Mouse (Mus musculus) midbrain, embryonic 12.5 days (tissue): ENCODE data around the gene Vps8. TPM values are rescaled to one million over a fixed set of nuclear protein-coding genes. Genes with fewer than 3 reads are reported as not detected.

Experiments
- ATAC-seq: fragments of 200-750 bp; cut with Nextera tagmentation; 2 replicates; pipeline ENCODE4 v1.8.0; 2017; ENCODE audit warnings: low read depth, moderate TSS enrichment, moderate library complexity; ENCODE audit not compliant: low FRiP score
- H3K27ac ChIP-seq: fragments of 300-500 bp; sonication (generic); replicated peaks from 2 replicates; pipeline ENCODE4 v1.5.1; 2016; ENCODE audit warnings: mild to moderate bottlenecking
- H3K27me3 ChIP-seq: fragments of 300-500 bp; sonication (generic); 2 replicates; pipeline ENCODE4 v1.6.1; 2016; ENCODE audit warnings: mild to moderate bottlenecking
- H3K36me3 ChIP-seq: fragments of 300-500 bp; sonication (generic); 2 replicates; pipeline ENCODE4 v1.6.1; 2016
- H3K4me1 ChIP-seq: fragments of 300-500 bp; sonication (generic); 2 replicates; pipeline ENCODE4 v1.6.1; 2016
- H3K4me2 ChIP-seq: fragments of 300-500 bp; sonication (generic); replicated peaks from 2 replicates; pipeline ENCODE4 v1.6.1; 2016; ENCODE audit warnings: mild to moderate bottlenecking, moderate library complexity
- H3K4me3 ChIP-seq: fragments of 300-500 bp; sonication (generic); 2 replicates; pipeline ENCODE4 v1.5.1; 2016; ENCODE audit warnings: mild to moderate bottlenecking
- H3K9ac ChIP-seq: fragments of 300-500 bp; sonication (generic); replicated peaks from 2 replicates; pipeline ENCODE4 v1.6.1; 2016; ENCODE audit warnings: mild to moderate bottlenecking, moderate library complexity
- H3K9me3 ChIP-seq: fragments of 300-500 bp; sonication (generic); 2 replicates; pipeline ENCODE4 v1.6.1; 2016; ENCODE audit warnings: mild to moderate bottlenecking
- WGBS: fragments of 180-500 bp; shearing (Covaris S2); methylation state at CpG from one replicate; pipeline ENCODE4 v1.1.7; 2016; 5-methylcytosine and 5-hydroxymethylcytosine counted together
- polyA plus RNA-seq: library from polyadenylated mRNA; unstranded; fragments of >200 nt; fragmentation: Nextera tagmentation; extraction: Ambion mirVana; gene quantifications from 2 replicates; pipeline ENCODE4 v1.2.1, GENCODE M21; 2016

Gene Vps8
- 32.5 and 33.3 TPM in 2 replicates for polyA plus RNA-seq

GRCm38 (mm10) chr16:21422645-21423545 is at the start of gene Vps8:
TSS of gene Vps8 (plus strand) at chr16:21423118.
- Histone ChIP-seq H3K4me1 (peaks cover 7% of the 10 kb centered on the region; the same call in 1 of the 2 replicates), H3K4me3 (peak within 1 kb of the TSS; percentile 71), H3K27me3 (no peaks in the 10 kb centered on the region), H3K27ac (peak within 1 kb of the TSS; percentile 39), H3K4me2 (peak within 1 kb of the TSS; percentile 76), H3K36me3 (no peaks in the 10 kb centered on the region), H3K9me3 (no peaks in the 10 kb centered on the region), H3K9ac (peak within 1 kb of the TSS; percentile 85)
- WGBS, result under 1% methylated on average over 71 of the region's 71 CpGs
- ATAC-seq, result peak; percentile 97

GRCm38 (mm10) chr16:21373316-21373960 is 49.5 kb upstream of the Vps8 start:
- no peak overlapping the region for H3K27ac ChIP-seq
- WGBS, result 67% methylated on average over 7 of the region's 7 CpGs
- no peaks in the 10 kb centered on the region for H3K36me3 ChIP-seq
- no peak for ATAC-seq
- peaks cover 8% of the 10 kb centered on the region for H3K27me3 ChIP-seq
- no peak overlapping the region for H3K9ac ChIP-seq
- H3K9me3 ChIP-seq, result no peaks in the 10 kb centered on the region
- H3K4me2 ChIP-seq, result no peak overlapping the region
- peaks cover 11% of the 10 kb centered on the region; the same call in 1 of the 2 replicates for H3K4me1 ChIP-seq
- no peak overlapping the region for H3K4me3 ChIP-seq

- ATAC-seq, result no peak
- 97% methylated on average over 4 of the region's 6 CpGs for WGBS
- peaks cover 11% of the 10 kb centered on the region; the same call in 1 of the 2 replicates for H3K4me1 ChIP-seq
These were observed 48.9 kb upstream of the Vps8 start for GRCm38 (mm10) chr16:21374067-21374466.

GRCm38 (mm10) chr16:21375147-21375546 is 47.8 kb upstream of the Vps8 start:
- WGBS, result 80% methylated on average over 8 of the region's 8 CpGs
- no peak overlapping the region for H3K4me2 ChIP-seq
- H3K27ac ChIP-seq, result no peak overlapping the region
- H3K9me3 ChIP-seq, result no peaks in the 10 kb centered on the region
- no peak overlapping the region for H3K4me3 ChIP-seq
- H3K4me1 ChIP-seq, result peaks cover 11% of the 10 kb centered on the region; the same call in 1 of the 2 replicates
- no peaks in the 10 kb centered on the region for H3K36me3 ChIP-seq
- H3K27me3 ChIP-seq, result peaks cover 19% of the 10 kb centered on the region
- no peak overlapping the region for H3K9ac ChIP-seq
- ATAC-seq, result no peak

More at GRCm38 (mm10) chr16:21374067-21374466, 48.9 kb upstream of the Vps8 start:
- no peaks in the 10 kb centered on the region for H3K36me3 ChIP-seq
- H3K4me2 ChIP-seq, result no peak overlapping the region
- no peaks in the 10 kb centered on the region for H3K9me3 ChIP-seq
- no peak overlapping the region for H3K4me3 ChIP-seq
- H3K27ac ChIP-seq, result no peak overlapping the region
- H3K27me3 ChIP-seq, result peaks cover 13% of the 10 kb centered on the region
- H3K9ac ChIP-seq, result no peak overlapping the region

GRCm38 (mm10) chr16:21376316-21376715 is 46.6 kb upstream of the Vps8 start:
- H3K36me3 ChIP-seq, result no peaks in the 10 kb centered on the region
- 87% methylated on average over 8 of the region's 8 CpGs for WGBS
- H3K9ac ChIP-seq, result no peak overlapping the region
- ATAC-seq, result no peak
- peaks cover 11% of the 10 kb centered on the region; the same call in 1 of the 2 replicates for H3K4me1 ChIP-seq
- H3K4me3 ChIP-seq, result no peak overlapping the region
- H3K27me3 ChIP-seq, result peaks cover 25% of the 10 kb centered on the region
- no peak overlapping the region for H3K27ac ChIP-seq
- H3K9me3 ChIP-seq, result no peaks in the 10 kb centered on the region
- no peak overlapping the region for H3K4me2 ChIP-seq

- no peak overlapping the region for H3K9ac ChIP-seq
- H3K4me3 ChIP-seq, result no peak overlapping the region
- 0 out of 2 replicates have a peak, but pooled peaks have one; percentile 16 for ATAC-seq
- H3K27ac ChIP-seq, result no peak overlapping the region
- H3K9me3 ChIP-seq, result no peaks in the 10 kb centered on the region
- H3K27me3 ChIP-seq, result peaks cover 25% of the 10 kb centered on the region
- 33% methylated on average over 7 of the region's 7 CpGs for WGBS
- H3K4me2 ChIP-seq, result no peak overlapping the region
- no peaks in the 10 kb centered on the region for H3K36me3 ChIP-seq
- H3K4me1 ChIP-seq, result peaks cover 11% of the 10 kb centered on the region; the same call in 1 of the 2 replicates
These were observed 45.8 kb upstream of the Vps8 start for GRCm38 (mm10) chr16:21376949-21377604.

GRCm38 (mm10) chr16:21377605-21377968 is 45.3 kb upstream of the Vps8 start:
- Histone ChIP-seq H3K9me3 (no peaks in the 10 kb centered on the region), H3K36me3 (no peaks in the 10 kb centered on the region), H3K9ac (no peak overlapping the region), H3K4me3 (no peak overlapping the region), H3K27me3 (peaks cover 25% of the 10 kb centered on the region), H3K4me2 (no peak overlapping the region), H3K27ac (no peak overlapping the region), H3K4me1 (peaks cover 12% of the 10 kb centered on the region; the same call in 1 of the 2 replicates)
- 0 out of 2 replicates have a peak, but pooled peaks have one; percentile 49 for ATAC-seq
- 35% methylated on average over 4 of the region's 4 CpGs for WGBS

- no peaks in the 10 kb centered on the region for H3K9me3 ChIP-seq
- no peak overlapping the region for H3K27ac ChIP-seq
- no peak for ATAC-seq
- peaks cover 29% of the 10 kb centered on the region for H3K27me3 ChIP-seq
- H3K4me2 ChIP-seq, result no peak overlapping the region
- no peaks in the 10 kb centered on the region for H3K36me3 ChIP-seq
- 96% methylated on average over 1 of the region's 1 CpGs for WGBS
- H3K4me1 ChIP-seq, result peaks cover 22% of the 10 kb centered on the region
- H3K4me3 ChIP-seq, result no peak overlapping the region
- H3K9ac ChIP-seq, result no peak overlapping the region
These were observed 41.4 kb upstream of the Vps8 start for GRCm38 (mm10) chr16:21381469-21381868.

- H3K27ac ChIP-seq, result no peak overlapping the region
- no peak for ATAC-seq
- H3K27me3 ChIP-seq, result peaks cover 25% of the 10 kb centered on the region; the same call in 1 of the 2 replicates
- H3K4me1 ChIP-seq, result peaks cover 15% of the 10 kb centered on the region
- H3K4me3 ChIP-seq, result no peak overlapping the region
- no peaks in the 10 kb centered on the region for H3K9me3 ChIP-seq
- no peak overlapping the region for H3K9ac ChIP-seq
- no peaks in the 10 kb centered on the region for H3K36me3 ChIP-seq
- H3K4me2 ChIP-seq, result no peak overlapping the region
- 24% methylated on average over 11 of the region's 11 CpGs for WGBS
These were observed 40.6 kb upstream of the Vps8 start for GRCm38 (mm10) chr16:21382152-21382911.

- 67% methylated on average over 14 of the region's 14 CpGs for WGBS
- no peak overlapping the region for H3K27ac ChIP-seq
- 0 out of 2 replicates have a peak, but pooled peaks have one; percentile 41 for ATAC-seq
These were observed 36.7 kb upstream of the Vps8 start for GRCm38 (mm10) chr16:21385926-21386881.

More at GRCm38 (mm10) chr16:21385926-21386881, 36.7 kb upstream of the Vps8 start:
- Histone ChIP-seq H3K4me3 (no peak overlapping the region), H3K4me2 (no peak overlapping the region), H3K27me3 (peaks cover 5% of the 10 kb centered on the region; the same call in 1 of the 2 replicates), H3K36me3 (no peaks in the 10 kb centered on the region), H3K4me1 (peaks cover 27% of the 10 kb centered on the region), H3K9me3 (no peaks in the 10 kb centered on the region), H3K9ac (no peak overlapping the region)
